Mouse (Mus musculus) G1E-ER4 (cell line): ENCODE measurements around the gene Fam19a1. TPM values are rescaled to one million over a fixed set of nuclear protein-coding genes. Genes with fewer than 3 reads are reported as not detected.

Experiments
- GATA1 ChIP-seq: IDR thresholded peaks from one replicate; pipeline ENCODE4 v1.8.0; 2012; ENCODE audit warnings: low read length, inconsistent platforms
- polyA plus RNA-seq: library from polyadenylated mRNA; stranded (reverse); fragments of >175 nt; gene quantifications from 2 replicates; pipeline ENCODE4 v1.2.3, GENCODE M21; 2012

The Fam19a1 gene
- polyA plus RNA-seq, 1 experiment = not detected

DNA sequence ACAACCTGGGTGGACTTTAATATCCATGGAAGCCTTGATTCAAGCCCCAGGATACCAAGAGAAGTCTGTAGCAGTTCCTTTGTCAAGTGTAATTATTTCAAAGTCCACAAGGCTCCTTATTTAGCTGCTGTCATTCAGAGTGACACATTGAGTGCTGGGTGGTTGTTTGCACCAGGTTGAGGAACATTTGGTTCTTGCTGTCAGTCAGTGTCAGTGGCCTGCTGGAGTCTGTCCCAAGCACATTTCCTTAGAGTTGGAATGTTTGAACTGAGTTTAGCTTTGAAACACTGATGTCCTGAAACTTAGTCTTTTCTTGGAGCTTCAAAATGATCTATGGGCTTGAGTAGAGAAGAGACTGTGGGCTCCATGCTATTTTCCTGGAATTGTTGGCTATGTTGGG lies 121.9 kb downstream of the Fam19a1 start:
- no peak for TF ChIP-seq GATA1

DNA sequence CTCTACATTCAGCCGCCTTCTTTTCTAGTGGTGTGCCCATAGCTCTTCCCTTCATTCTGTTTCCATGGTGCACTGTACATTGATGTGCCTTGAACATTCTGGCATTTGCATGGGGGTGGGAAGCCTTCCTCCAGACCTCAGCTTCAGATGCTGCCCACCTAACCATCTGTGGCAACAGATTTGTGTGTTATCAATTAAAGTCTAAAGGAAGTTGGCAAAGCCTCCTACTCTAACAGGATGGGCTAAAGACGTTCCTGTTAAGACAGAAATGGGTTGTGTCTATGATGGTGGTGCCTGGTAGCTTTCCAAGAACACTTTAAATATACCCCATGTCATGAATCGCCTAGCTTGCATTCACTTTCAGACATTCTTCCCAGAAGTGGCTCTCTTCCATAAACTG lies 131.4 kb downstream of the Fam19a1 start:
- no peak for TF ChIP-seq GATA1

DNA sequence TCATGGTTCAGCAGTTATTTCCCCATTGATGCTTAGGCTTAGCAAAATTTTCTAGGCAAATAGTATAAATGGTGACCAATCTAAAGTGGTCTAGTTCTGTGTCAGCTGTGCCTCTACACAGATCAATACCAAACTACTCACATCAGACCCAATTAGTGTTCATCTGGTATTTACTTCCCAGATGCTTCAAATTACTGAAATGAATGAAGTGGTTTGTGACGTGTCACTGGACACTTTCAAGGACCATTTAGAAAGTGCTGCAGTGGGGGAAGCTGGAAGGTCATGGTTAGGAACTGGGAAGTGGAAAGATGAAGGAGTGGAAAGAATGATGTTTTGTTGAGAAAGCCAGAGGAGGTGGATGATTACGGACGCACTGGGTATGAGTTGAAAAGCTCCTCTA lies 139.0 kb downstream of the Fam19a1 start:
- no peak for TF ChIP-seq GATA1

DNA sequence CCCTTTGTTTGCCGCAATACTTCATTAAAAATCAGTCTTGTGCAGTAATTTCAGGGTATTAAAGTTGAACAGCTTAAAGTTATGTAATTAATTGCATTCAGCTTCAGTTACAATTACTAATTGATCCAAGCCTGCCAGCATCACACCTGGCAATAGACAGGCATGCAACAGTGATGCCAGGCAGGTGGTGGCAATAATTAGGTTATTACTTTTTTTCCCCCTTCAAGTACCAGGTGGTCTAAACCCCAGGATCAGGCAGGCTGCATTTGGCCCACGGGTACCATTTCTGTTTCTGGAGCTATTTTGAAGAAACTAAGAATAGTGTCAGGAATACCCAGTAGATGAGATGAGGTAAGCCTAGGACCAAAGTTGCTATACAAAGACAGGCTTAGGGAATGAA lies 141.9 kb downstream of the Fam19a1 start:
- no peak for TF ChIP-seq GATA1

DNA sequence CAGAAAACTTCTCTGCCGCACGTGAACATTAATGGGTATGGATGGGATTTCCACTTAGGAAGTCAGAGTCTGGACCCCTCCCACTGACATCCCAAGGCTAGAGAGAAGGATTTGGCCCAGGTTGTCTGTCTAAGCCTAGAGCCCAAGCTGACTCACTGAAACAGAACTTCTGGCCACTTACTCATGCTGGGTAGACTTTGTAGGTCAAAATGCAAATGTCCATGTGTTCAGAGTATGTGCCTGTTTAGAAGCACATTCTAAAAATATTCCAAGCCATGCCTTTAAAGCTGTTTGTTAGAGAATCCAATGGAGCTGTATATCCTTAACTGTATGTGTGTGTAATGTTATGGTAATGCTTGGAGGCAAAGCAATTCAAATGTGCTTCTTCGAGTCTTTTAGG lies 145.7 kb downstream of the Fam19a1 start:
- TF ChIP-seq GATA1 = no peak

DNA sequence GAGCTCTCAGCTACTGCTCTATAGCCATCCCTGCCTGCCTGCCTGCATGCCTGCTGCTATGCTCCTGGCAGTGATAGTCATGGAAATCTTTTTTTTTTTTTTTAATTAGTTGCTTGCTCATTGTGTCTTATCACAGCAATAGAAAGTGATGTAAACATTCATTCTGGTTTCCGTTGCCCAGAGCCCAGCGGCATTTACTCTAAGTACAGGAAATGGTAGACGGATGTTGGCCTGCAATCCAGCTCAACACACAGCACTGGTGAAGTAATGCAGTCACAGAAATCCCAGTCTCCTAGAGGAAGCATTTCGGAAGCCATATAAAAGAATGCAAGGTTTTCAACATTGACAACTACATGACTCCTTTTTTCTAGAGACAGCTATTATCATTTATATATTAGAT lies 153.5 kb downstream of the Fam19a1 start:
- no peak for TF ChIP-seq GATA1

DNA sequence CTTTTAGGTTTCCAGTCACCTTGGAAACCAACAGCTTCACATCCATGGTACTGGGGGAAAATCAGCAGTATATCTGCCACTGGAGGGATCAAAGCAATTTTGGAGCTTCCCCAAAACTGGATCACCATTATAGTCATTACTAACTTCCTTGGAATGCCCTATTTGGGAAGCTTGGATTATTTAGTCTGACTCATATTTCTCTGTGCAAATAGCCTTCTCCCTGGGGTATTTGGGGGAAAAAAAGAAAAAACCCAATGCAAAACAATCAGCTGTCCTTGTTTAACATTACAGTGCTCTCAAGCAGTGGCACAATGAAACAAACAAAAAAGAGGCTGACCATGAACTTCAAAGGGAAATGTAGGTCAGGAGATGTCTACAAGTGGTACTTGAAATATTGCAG lies 155.8 kb downstream of the Fam19a1 start:
- no peak for TF ChIP-seq GATA1

DNA sequence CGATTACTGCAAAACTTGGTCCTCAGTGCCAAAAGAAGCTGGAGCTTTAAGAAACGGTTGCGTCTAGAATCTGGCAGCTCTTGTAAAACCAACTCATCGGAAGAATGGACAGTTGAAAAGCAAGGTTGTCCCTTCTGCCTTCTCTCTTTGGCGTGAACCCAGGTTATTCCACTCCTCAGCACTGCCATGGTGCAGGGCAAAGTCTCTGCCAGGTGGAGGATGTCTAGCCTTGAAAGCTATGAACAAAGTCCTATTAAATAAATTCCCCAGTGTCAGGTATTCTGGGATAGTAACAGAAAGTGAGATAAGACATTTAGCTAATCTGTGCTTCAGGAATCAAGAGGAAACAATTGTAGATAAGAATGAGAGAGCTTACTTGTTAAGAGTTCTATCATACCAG lies 157.5 kb downstream of the Fam19a1 start:
- no peak for TF ChIP-seq GATA1

DNA sequence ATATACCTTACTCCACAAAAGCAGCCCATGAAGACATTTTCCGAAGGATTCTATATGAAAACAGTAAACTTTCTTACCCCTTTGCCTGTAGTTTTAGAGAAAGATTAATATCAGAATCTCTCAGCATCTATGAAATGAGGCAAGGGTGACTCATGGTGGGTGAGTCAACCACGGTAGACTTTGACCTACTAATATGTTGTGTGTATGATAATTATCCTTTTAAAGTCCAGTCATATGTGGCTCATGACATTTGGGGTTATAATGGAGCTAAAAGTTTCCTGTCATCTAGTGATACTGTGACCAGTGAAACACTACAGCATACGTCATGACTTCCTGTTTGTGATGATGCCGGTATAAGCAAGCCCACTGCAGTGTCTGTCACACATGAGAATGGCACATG lies 170.8 kb downstream of the Fam19a1 start:
- no peak for TF ChIP-seq GATA1

DNA sequence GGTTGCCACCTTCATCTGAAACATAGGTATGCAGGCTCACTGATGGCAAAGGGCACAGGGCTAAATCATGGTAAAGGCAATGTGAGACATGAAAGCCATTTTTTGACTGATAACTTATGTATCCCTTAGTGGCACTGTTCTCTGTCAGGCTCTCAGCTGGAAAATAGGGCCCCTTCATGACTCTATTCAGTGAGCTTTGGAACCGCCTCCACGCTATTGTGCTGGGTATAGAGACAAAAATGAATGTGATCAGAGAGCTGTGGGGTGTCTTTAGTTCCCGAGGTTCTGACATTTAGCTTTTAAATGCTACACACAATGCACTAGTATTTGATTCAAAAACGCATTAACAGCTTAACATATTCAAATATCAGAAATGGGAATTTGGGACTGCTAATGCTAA lies 171.6 kb downstream of the Fam19a1 start:
- TF ChIP-seq GATA1 = no peak

DNA sequence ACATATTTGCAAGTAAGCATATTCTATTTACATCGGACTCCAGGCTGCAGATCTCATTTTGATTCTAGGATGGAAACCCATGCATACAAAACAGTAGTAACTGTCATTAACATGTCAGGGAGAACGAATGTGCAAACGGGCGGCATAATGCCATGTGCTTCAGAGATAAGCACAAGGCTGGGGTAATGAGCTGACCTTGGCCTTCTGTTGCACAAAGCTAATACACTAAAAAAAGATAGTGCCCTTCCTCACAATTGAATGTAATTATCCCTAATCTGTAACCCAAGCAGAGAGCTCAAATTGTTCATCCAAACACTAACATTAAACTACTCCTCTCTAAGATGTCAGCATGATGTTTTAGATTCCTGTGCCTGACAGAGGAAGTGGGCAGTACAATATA lies 173.3 kb downstream of the Fam19a1 start:
- TF ChIP-seq GATA1 = no peak

DNA sequence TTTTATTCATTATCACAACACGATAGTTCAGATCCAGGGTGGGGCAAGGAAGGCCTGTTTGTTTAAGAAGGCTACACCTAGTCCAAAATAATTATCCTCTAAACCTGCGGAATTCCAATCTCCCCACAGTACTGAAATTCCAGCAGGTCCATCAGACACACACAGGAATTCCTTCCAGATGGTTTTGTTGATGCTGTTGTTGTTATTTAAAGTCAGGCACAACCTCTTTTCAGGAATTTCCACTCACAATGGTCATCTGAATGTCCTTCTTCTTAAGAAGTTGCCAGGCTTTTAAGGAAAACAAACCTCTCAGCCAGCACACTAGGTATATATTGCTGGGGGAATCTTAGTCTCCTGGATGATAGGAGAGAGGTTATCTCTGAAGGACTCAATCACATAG lies 174.4 kb downstream of the Fam19a1 start:
- no peak for TF ChIP-seq GATA1

DNA sequence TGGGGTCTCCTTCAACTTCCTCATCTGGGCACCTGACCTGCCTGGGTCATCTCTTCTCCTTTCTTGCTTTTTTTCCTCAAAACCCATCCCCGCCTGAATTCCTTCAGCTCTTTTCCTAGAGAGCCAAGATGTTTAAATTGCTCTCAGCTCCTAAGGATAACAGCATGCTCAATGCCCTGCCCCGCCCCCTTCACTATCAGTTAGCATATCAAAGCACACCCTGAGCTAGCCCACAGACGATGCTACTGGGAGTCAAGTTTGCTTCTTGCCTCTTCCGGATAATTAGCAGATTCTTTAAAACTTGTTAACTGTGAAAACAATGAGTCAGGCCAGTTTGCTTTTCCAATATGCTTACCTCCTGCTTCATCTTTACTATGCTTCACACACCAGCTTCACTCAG lies 176.7 kb downstream of the Fam19a1 start:
- TF ChIP-seq GATA1 = no peak

DNA sequence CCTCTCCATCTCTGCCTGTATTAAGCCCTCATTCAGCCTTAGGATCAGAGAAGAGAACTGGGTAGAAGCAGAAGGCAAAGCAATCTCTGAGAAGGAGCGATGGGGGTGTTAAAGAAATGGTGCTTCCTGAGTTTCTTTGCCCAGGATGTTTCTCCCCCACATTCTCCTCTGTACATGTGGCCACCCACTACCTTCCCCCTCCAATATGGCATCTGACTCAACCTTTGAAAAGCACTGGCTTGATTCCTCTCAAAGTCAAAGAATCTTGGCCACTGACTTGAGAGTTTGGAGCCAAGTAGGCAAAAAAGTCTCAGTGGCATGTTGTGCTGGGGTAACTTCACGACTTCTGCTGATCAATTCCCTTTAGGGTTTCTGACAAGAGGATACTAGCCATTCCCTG lies 234.5 kb downstream of the Fam19a1 start:
- TF ChIP-seq GATA1 = no peak

DNA sequence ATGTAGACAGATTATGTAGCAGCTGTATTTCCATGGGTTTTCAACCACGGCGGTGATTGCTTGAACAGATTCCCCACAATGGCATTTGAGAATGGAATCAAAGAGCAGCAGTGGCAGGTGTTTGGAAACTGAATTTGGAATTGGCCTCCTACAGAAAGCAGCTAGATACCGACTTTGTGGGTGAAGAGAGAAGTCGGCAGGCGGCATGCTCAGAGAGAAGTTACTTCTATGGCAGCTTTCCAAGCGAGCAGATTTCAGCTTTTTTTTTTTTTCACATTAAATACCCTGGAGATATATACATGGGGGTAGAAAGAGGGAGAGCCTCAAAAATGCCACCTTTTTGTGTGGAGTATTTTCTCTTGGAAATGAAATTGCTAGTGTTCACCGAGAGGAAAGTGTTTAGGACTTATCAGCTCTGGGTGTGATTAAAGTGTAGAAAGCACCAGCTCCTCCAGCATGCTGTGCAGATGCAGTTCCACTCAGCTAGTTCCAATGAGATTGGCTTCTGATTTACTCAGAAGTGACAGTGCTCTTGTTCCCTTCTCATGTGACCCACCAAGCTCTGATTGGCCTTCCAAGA lies 236.6 kb downstream of the Fam19a1 start:
- TF ChIP-seq GATA1 = no peak

DNA sequence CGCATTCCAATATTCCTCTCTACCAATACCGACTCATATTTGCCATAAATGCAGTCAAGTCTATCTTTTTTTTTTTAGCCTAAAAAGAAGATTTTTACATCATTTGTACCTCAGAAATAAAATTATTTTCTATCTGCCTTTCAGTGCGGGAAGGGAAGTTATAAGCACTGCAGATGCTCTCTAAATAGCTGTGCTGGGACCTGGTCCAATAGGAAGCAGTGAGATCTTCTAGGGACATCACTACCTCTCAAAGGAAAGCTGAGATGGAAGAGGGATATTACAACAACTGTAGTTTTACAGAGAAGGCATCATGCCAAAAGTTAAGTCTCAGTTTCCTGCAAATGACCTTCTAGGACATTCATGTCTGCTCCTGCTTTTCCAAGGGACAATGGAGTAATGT lies 256.6 kb downstream of the Fam19a1 start:
- TF ChIP-seq GATA1 = no peak

DNA sequence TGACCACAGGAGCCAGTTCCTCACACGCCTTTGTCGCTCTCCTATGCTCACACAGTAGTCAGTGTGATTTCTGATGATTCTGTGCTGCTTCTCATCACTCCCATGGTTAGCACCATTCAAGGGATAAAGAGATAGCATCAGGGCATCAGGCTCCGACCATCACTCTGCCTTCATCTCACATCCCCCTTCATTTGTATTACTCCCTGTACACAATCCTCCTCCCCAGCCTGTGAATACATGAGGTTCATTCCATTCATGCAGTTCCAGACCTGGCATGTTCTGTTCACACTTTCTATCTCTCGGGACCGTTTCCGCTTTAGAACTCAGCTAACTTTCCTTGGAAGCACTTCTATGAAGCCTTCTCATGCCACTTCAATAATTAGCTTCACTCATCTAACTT lies 259.9 kb downstream of the Fam19a1 start:
- TF ChIP-seq GATA1 = no peak

DNA sequence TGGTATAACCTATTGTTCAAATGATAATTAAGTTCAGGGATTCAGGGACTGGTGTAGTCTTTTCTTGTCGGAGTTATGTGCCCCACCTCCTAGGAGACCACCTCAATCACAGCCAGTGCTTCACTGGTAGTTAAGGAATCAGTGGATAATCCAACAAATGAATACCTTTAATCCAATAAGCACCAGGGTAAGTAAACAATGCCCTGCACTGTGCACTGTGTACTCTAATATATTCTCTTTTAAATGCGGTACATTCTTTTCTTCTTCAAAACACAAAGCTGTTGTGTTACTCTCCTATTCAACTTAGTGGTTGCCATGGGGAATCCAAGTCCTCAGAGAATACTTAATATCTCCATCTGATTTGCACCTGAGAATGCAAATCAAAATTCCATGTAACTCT lies 260.3 kb downstream of the Fam19a1 start:
- TF ChIP-seq GATA1 = no peak
